Mouse (Mus musculus): ENCODE results near the gene Gm28036. TPM values are rescaled to one million over a fixed set of nuclear protein-coding genes. Genes with fewer than 3 reads are reported as not detected.
A peak's percentile ranks its signal among the peaks of the same experiment; 100 is the strongest.

Gene Gm28036
- polyA plus RNA-seq, 1 experiment from 2014 or later: 20.1 TPM

DNA sequence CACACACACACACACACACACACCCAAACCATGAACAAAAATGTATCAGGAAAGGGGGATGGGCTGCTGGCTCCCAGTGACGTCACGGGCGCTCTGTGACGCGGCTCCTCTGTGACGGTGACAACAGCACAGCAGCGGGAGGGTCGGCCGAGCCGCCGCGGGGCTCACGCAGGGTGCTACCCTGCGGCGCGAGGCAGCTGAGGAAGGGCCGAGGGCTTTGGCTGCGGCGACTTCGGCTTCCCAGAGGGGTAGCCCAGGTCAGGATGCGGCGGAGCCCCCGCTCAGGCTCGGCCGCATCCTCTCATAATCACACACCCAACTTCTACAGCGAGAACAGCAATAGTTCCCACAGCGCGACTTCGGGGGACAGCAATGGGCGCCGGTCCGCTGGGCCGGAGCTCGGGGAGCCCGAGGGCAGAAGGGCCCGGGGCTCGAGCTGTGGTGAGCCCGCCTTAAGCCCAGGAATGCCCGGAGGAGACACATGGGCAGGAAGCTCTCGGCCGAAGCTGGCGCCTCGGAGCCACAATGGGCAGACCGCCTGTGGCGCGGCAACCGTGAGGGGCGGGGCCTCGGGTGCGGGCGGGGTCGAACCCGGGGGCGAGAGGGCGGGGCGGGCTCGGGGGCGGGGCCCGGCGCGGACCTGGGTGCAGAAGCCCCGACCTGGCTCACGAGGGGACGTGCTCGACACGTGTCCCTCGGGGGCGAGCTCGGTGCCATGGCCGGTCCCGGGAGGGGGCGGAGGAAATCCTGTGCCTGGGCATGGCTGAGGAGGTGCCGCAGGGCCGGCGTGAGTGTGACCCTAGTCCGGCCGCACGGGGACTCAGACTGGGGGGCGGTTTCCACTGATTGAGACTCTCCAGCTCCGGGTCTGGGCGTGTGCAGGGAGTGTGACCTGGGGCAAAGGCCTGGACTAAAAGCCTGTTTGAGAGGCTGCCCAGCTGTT lies 61.5 kb downstream of the Gm28036 start, which contains the start of gene Spag4:
Gene Spag4 (plus strand): TSS at position 77 of the 943 bp plus-strand sequence.
- DNase-seq (ENCODE audit: low spot score) (peak; percentile 85), ATAC-seq (replicated peaks; ENCODE audit: insufficient number of reproducible peaks, low FRiP score, low TSS enrichment, low read depth) (peak; percentile 61)
- peak within 1 kb of the TSS; percentile 78 for H3K4me3 ChIP-seq (ENCODE audit: low read depth, low read length)
- no peaks in the 10 kb centered on the region for H3K9me3 ChIP-seq (replicated peaks; ENCODE audit: control insufficient read depth, low read length)
- peak within 1 kb of the TSS; percentile 96 for H3K4me2 ChIP-seq (ENCODE audit: low read depth, low read length)
- no peaks in the 10 kb centered on the region for H3K4me1 ChIP-seq (ENCODE audit: control insufficient read depth, insufficient read depth, low read length)
- H3K27ac ChIP-seq (replicated peaks; ENCODE audit: low read depth, low read length): peak within 1 kb of the TSS; percentile 70; the same call in 1 of the 2 replicates
- H3K36me3 ChIP-seq (replicated peaks; ENCODE audit: control insufficient read depth, insufficient read depth, low read depth, low read length): peaks cover 4% of the 10 kb centered on the region; the same call in 1 of the 2 replicates
- H3K27me3 ChIP-seq (ENCODE audit: control insufficient read depth, insufficient read depth, low read length): no peaks in the 10 kb centered on the region
- WGBS: under 1% methylated on average over 74 of the region's 81 CpGs
- peak within 1 kb of the TSS; percentile 94 for H3K9ac ChIP-seq (replicated peaks; ENCODE audit: low read length)

- no peaks in the 10 kb centered on the region for H3K9me3 ChIP-seq (replicated peaks; ENCODE audit: control insufficient read depth, low read length)
- no peak for ATAC-seq (replicated peaks; ENCODE audit: insufficient number of reproducible peaks, low FRiP score, low TSS enrichment, low read depth)
- no peaks in the 10 kb centered on the region for H3K27me3 ChIP-seq (ENCODE audit: control insufficient read depth, insufficient read depth, low read length)
- H3K4me3 ChIP-seq (ENCODE audit: low read depth, low read length): no peak within 1 kb of the TSS
- H3K27ac ChIP-seq (replicated peaks; ENCODE audit: low read depth, low read length): no peak within 1 kb of the TSS
- WGBS: 82% methylated on average over 9 of the region's 9 CpGs
- no peak within 1 kb of the TSS for H3K4me2 ChIP-seq (ENCODE audit: low read depth, low read length)
- no peaks in the 10 kb centered on the region for H3K36me3 ChIP-seq (replicated peaks; ENCODE audit: control insufficient read depth, insufficient read depth, low read depth, low read length)
- no peak within 1 kb of the TSS for H3K9ac ChIP-seq (replicated peaks; ENCODE audit: low read length)
- H3K4me1 ChIP-seq (ENCODE audit: control insufficient read depth, insufficient read depth, low read length): no peaks in the 10 kb centered on the region
- no peak for DNase-seq (ENCODE audit: low spot score)
Observed at GRCm38 (mm10) chr2:156052816-156053215, 74.1 kb downstream of the Gm28036 start, which contains the start of gene Fer1l4. Gene Fer1l4, minus strand, starts transcription at chr2:156052947.

GRCm38 (mm10) chr2:156047929-156048328 lies 79.0 kb downstream of the Gm28036 start:
- Histone ChIP-seq H3K4me1 (ENCODE audit: control insufficient read depth, insufficient read depth, low read length) (no peaks in the 10 kb centered on the region), H3K4me2 (ENCODE audit: low read depth, low read length) (peak overlapping the region; percentile 19; the same call in 1 of the 2 replicates), H3K27ac (replicated peaks; ENCODE audit: low read depth, low read length) (no peak overlapping the region), H3K9me3 (replicated peaks; ENCODE audit: control insufficient read depth, low read length) (no peaks in the 10 kb centered on the region), H3K9ac (replicated peaks; ENCODE audit: low read length) (no peak overlapping the region; the same call in 1 of the 2 replicates), H3K4me3 (ENCODE audit: low read depth, low read length) (0 out of 2 replicates have a peak overlapping the region, but pooled peaks have one; percentile 5), H3K27me3 (ENCODE audit: control insufficient read depth, insufficient read depth, low read length) (peaks cover 4% of the 10 kb centered on the region; the same call in 1 of the 2 replicates), H3K36me3 (replicated peaks; ENCODE audit: control insufficient read depth, insufficient read depth, low read depth, low read length) (no peaks in the 10 kb centered on the region)
- WGBS: 7% methylated on average over 19 of the region's 19 CpGs
- ATAC-seq (replicated peaks; ENCODE audit: insufficient number of reproducible peaks, low FRiP score, low TSS enrichment, low read depth) (no peak), DNase-seq (ENCODE audit: low spot score) (peak; percentile 37)

DNA sequence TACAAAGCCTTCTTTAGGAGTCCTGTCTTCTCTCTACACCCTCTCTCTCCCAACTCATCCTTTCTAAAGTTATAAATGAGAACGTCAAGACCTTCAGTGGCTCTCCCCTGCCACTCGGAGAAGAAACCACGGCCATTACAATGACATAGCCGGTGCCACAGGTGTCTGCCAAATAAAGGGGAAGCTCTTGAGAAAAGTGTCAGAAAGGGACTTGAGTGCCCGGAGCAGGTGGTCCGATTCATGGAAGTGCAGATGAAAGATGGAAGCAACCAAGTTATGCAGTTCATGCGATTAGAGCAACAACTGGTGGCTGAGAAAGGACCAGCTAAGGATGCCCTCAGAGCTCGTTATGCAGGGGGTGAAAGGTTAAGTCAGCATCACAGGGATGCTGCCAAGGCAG lies 84.0 kb downstream of the Gm28036 start:
- Histone ChIP-seq H3K9ac (replicated peaks; ENCODE audit: low read length) (no peak overlapping the region), H3K4me1 (ENCODE audit: control insufficient read depth, insufficient read depth, low read length) (no peaks in the 10 kb centered on the region), H3K9me3 (replicated peaks; ENCODE audit: control insufficient read depth, low read length) (no peaks in the 10 kb centered on the region), H3K27me3 (ENCODE audit: control insufficient read depth, insufficient read depth, low read length) (peaks cover 4% of the 10 kb centered on the region; the same call in 1 of the 2 replicates), H3K27ac (replicated peaks; ENCODE audit: low read depth, low read length) (no peak overlapping the region), H3K36me3 (replicated peaks; ENCODE audit: control insufficient read depth, insufficient read depth, low read depth, low read length) (no peaks in the 10 kb centered on the region), H3K4me2 (ENCODE audit: low read depth, low read length) (no peak overlapping the region), H3K4me3 (ENCODE audit: low read depth, low read length) (no peak overlapping the region)
- WGBS: 82% methylated on average over 8 of the region's 8 CpGs
- ATAC-seq (replicated peaks; ENCODE audit: insufficient number of reproducible peaks, low FRiP score, low TSS enrichment, low read depth) (no peak), DNase-seq (ENCODE audit: low spot score) (no peak)

DNA sequence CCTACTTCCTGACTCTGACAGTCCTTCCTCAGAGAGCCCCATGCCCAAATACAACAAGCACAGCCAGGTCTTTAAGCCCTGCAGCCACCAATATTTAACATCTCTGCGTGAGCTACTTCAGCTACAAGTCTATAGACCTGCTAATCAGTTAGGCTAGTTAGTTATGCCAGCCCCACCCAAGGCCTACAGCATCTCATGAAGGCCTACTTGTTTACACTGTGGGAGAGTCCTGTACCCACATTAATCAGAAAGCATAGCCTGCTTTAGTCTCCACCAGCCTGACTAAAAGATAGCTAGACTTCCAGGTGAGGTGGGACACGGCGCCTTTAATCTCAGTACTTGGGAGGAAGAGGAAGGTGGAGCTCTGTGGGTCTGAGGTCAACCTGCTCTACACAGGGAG lies 87.5 kb downstream of the Gm28036 start:
- ATAC-seq (replicated peaks; ENCODE audit: insufficient number of reproducible peaks, low FRiP score, low TSS enrichment, low read depth) (no peak), DNase-seq (ENCODE audit: low spot score) (no peak)
- H3K4me1 ChIP-seq (ENCODE audit: control insufficient read depth, insufficient read depth, low read length): no peaks in the 10 kb centered on the region
- H3K4me3 ChIP-seq (ENCODE audit: low read depth, low read length): no peak overlapping the region
- H3K27me3 ChIP-seq (ENCODE audit: control insufficient read depth, insufficient read depth, low read length): no peaks in the 10 kb centered on the region
- H3K27ac ChIP-seq (replicated peaks; ENCODE audit: low read depth, low read length): no peak overlapping the region
- H3K9me3 ChIP-seq (replicated peaks; ENCODE audit: control insufficient read depth, low read length): no peaks in the 10 kb centered on the region
- H3K4me2 ChIP-seq (ENCODE audit: low read depth, low read length): no peak overlapping the region
- H3K9ac ChIP-seq (replicated peaks; ENCODE audit: low read length): no peak overlapping the region
- 85% methylated on average over 3 of the region's 3 CpGs for WGBS
- no peaks in the 10 kb centered on the region for H3K36me3 ChIP-seq (replicated peaks; ENCODE audit: control insufficient read depth, insufficient read depth, low read depth, low read length)

- no peaks in the 10 kb centered on the region for H3K27me3 ChIP-seq (ENCODE audit: control insufficient read depth, insufficient read depth, low read length)
- no peak overlapping the region for H3K4me2 ChIP-seq (ENCODE audit: low read depth, low read length)
- ATAC-seq (replicated peaks; ENCODE audit: insufficient number of reproducible peaks, low FRiP score, low TSS enrichment, low read depth): no peak
- H3K9me3 ChIP-seq (replicated peaks; ENCODE audit: control insufficient read depth, low read length): no peaks in the 10 kb centered on the region
- no peaks in the 10 kb centered on the region for H3K4me1 ChIP-seq (ENCODE audit: control insufficient read depth, insufficient read depth, low read length)
- no peak for DNase-seq (ENCODE audit: low spot score)
- H3K27ac ChIP-seq (replicated peaks; ENCODE audit: low read depth, low read length): no peak overlapping the region
- H3K9ac ChIP-seq (replicated peaks; ENCODE audit: low read length): no peak overlapping the region
- H3K4me3 ChIP-seq (ENCODE audit: low read depth, low read length): no peak overlapping the region
- H3K36me3 ChIP-seq (replicated peaks; ENCODE audit: control insufficient read depth, insufficient read depth, low read depth, low read length): no peaks in the 10 kb centered on the region
Observed at GRCm38 (mm10) chr2:156025482-156025881, 101.4 kb downstream of the Gm28036 start.

Other genes starting within 250 kb of the Gm28036 start
- 85.3 and 87.7 TPM in 2 replicates for gene Uqcc1, start 196.8 kb downstream of the Gm28036 start, polyA plus RNA-seq (2014; fragmentation: Nextera tagmentation; extraction: Ambion mirVana)
- gene Gm15557, start 186.4 kb downstream of the Gm28036 start, polyA plus RNA-seq (2014; fragmentation: Nextera tagmentation; extraction: Ambion mirVana): not detected in 2 replicates
- 3.2 TPM in 2 replicates for gene Gdf5, start 181.7 kb downstream of the Gm28036 start, polyA plus RNA-seq (2014; fragmentation: Nextera tagmentation; extraction: Ambion mirVana)
- gene Cep250, start 170.6 kb downstream of the Gm28036 start, polyA plus RNA-seq (2014; fragmentation: Nextera tagmentation; extraction: Ambion mirVana): 13.4 and 14.0 TPM in 2 replicates
- 0.89 and 1.5 TPM in 2 replicates for gene 6430550D23Rik, start 119.1 kb downstream of the Gm28036 start, polyA plus RNA-seq (2014; fragmentation: Nextera tagmentation; extraction: Ambion mirVana)
- 175 and 210 TPM in 2 replicates for gene Ergic3, start 119.0 kb downstream of the Gm28036 start, polyA plus RNA-seq (2014; fragmentation: Nextera tagmentation; extraction: Ambion mirVana)
- gene Fer1l4, start 74.1 kb downstream of the Gm28036 start, polyA plus RNA-seq (2014; fragmentation: Nextera tagmentation; extraction: Ambion mirVana): 0.10 TPM in 1 of 2 replicates, not detected in the other
- 4.4 and 6.3 TPM in 2 replicates for gene Spag4, start 61.9 kb downstream of the Gm28036 start, polyA plus RNA-seq (2014; fragmentation: Nextera tagmentation; extraction: Ambion mirVana)
- gene Cpne1, start 15.1 kb downstream of the Gm28036 start, polyA plus RNA-seq (2014; fragmentation: Nextera tagmentation; extraction: Ambion mirVana): 51.3 and 55.4 TPM in 2 replicates
- 47.3 and 48.7 TPM in 2 replicates for gene Rbm12, start 15.1 kb downstream of the Gm28036 start, polyA plus RNA-seq (2014; fragmentation: Nextera tagmentation; extraction: Ambion mirVana)
- gene Romo1, start 16.9 kb upstream of the Gm28036 start, polyA plus RNA-seq (2014; fragmentation: Nextera tagmentation; extraction: Ambion mirVana): 356 and 375 TPM in 2 replicates
- gene Nfs1, start 17.1 kb upstream of the Gm28036 start, polyA plus RNA-seq (2014; fragmentation: Nextera tagmentation; extraction: Ambion mirVana): 33.5 and 34.0 TPM in 2 replicates
- gene Rbm39, start 53.1 kb upstream of the Gm28036 start, polyA plus RNA-seq (2014; fragmentation: Nextera tagmentation; extraction: Ambion mirVana): 678 and 756 TPM in 2 replicates
- 88.3 and 89.2 TPM in 2 replicates for gene Phf20, start 69.4 kb upstream of the Gm28036 start, polyA plus RNA-seq (2014; fragmentation: Nextera tagmentation; extraction: Ambion mirVana)
- gene Cnbd2, start 185.2 kb upstream of the Gm28036 start, polyA plus RNA-seq (2014; fragmentation: Nextera tagmentation; extraction: Ambion mirVana): 2.9 and 3.4 TPM in 2 replicates
- 65.3 and 66.5 TPM in 2 replicates for gene Scand1, start 185.6 kb upstream of the Gm28036 start, polyA plus RNA-seq (2014; fragmentation: Nextera tagmentation; extraction: Ambion mirVana)

All from embryonic facial prominence, embryonic 11.5 days (tissue).